Mouse (Mus musculus) lung, embryonic 16.5 days (tissue): ENCODE results near the gene Gm21800. TPM values are rescaled to one million over a fixed set of nuclear protein-coding genes. Genes with fewer than 3 reads are reported as not detected.
"Not testable (repeated sequence)": the region's sequence is repeated elsewhere in the genome, so short reads cannot be mapped to it uniquely, and the experiment has no call there.

Experiments
- ATAC-seq: fragments of 200-750 bp; cut with Nextera tagmentation; 2 replicates; pipeline ENCODE4 v1.8.0; 2017; ENCODE audit warnings: low read depth, mild to moderate bottlenecking, moderate library complexity
- H3K27ac ChIP-seq: fragments of 300-500 bp; sonication (generic); 2 replicates; pipeline ENCODE4 v1.5.1; 2014; ENCODE audit warnings: mild to moderate bottlenecking, control low read depth, low read length
- H3K27me3 ChIP-seq: fragments of 300-500 bp; sonication (generic); 2 replicates; pipeline ENCODE4 v1.6.1; 2014; ENCODE audit warnings: low read depth, low read length, mixed read lengths; ENCODE audit not compliant: control insufficient read depth, insufficient read depth
- H3K36me3 ChIP-seq: fragments of 300-500 bp; sonication (generic); 2 replicates; pipeline ENCODE4 v1.6.1; 2014; ENCODE audit warnings: low read length; ENCODE audit not compliant: control insufficient read depth, insufficient read depth
- H3K4me1 ChIP-seq: fragments of 300-500 bp; sonication (generic); replicated peaks from 2 replicates; pipeline ENCODE4 v1.6.1; 2014; ENCODE audit warnings: low read length, mixed read lengths; ENCODE audit not compliant: control insufficient read depth, insufficient read depth
- H3K4me2 ChIP-seq: fragments of 300-500 bp; sonication (generic); 2 replicates; pipeline ENCODE4 v1.6.1; 2014; ENCODE audit warnings: low read depth, low read length, control low read depth
- H3K4me3 ChIP-seq: fragments of 300-500 bp; sonication (generic); 2 replicates; pipeline ENCODE4 v1.5.1; 2014; ENCODE audit warnings: mild to moderate bottlenecking, low read length, control low read depth
- H3K9ac ChIP-seq: fragments of 300-500 bp; sonication (generic); 2 replicates; pipeline ENCODE4 v1.6.1; 2014; ENCODE audit warnings: low read length, control low read depth
- H3K9me3 ChIP-seq: fragments of 300-500 bp; sonication (generic); 2 replicates; pipeline ENCODE4 v1.6.1; 2016; ENCODE audit warnings: low read length; ENCODE audit not compliant: control insufficient read depth
- WGBS: fragments of 180-500 bp; shearing (Covaris S2); extraction: QIAGEN DNeasy Blood & Tissue Kit; methylation state at CpG from one replicate; pipeline ENCODE4 v1.1.7; 2014; 5-methylcytosine and 5-hydroxymethylcytosine counted together
- polyA plus RNA-seq: library from polyadenylated mRNA; unstranded; fragments of >200 nt; fragmentation: Nextera tagmentation; extraction: Ambion mirVana; gene quantifications from 2 replicates; pipeline ENCODE4 v1.2.1, GENCODE M21; 2015

Gene Gm21800
- not detected in 2 replicates for polyA plus RNA-seq

DNA sequence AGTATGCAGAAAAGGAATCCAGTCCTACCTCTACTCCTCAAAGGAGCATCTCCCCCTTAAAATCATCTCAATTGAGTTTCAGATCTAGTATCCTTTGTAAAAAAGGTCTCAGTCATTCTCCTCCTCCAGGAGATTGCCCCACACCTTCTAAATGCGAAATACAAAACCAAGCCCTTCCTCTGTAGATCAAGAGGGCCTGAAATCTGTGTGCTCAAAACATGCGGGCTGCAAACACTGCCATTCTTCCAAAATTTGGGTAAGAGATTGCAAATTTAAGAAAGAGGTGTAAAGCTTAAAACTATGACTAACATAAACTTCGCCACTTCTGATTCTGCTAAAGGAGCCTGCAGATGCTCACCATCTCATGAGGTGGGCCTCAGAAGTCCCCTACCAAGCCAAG, at the start of gene Gm21800:
TSS of gene Gm21800 (plus strand) at position 301 of the 400 bp plus-strand sequence.
- H3K9ac ChIP-seq, H3K4me1 ChIP-seq, H3K4me3 ChIP-seq, H3K9me3 ChIP-seq, H3K27me3 ChIP-seq, H3K36me3 ChIP-seq, ATAC-seq, H3K27ac ChIP-seq, H3K4me2 ChIP-seq: not testable (repeated sequence)
- WGBS, result 29% methylated on average over 1 of the region's 3 CpGs
